Mouse (Mus musculus): ENCODE data around the gene Taf1b.

DNA sequence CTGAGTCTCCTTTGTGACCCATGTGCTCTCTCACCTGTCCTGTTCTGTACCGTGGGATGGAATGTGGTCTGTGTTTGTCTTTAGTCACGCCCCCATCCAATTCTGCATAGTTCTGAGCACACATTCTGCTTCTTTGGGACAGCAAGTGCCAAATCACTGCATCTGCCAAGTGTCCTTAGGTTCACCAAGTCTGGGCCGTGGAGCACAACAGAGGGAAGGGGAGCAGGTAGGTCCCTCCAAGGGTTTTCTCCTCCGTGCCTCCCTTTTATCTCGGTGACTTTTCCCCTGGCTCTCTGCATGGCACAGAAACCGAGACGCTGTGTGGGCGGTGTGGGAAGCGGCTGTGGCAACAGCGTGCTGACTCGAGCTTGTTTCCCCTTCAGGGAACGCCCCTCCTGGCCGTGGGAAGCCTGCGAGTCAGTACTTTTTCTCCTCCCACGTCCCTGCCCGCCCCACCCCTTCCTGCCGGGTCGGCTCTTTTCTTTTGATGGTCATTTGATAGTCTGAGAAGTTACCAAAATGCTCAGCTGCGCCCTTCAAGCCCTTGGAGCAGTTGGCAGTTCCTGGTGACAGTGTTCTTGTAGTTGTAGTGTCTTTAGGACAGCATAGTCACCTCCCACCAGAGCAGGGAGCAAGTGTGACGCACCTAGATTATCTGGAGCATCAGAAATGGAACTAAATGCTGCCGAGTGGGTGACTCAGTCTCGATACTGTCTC is 95.0 kb downstream of the Taf1b start:
- TF ChIP-seq POLR2A (IDR thresholded peaks at IDR 0.05; ENCODE audit: borderline replicate concordance, low read depth, low read length), result no peak
- no peak for TF ChIP-seq CTCF (IDR thresholded peaks at IDR 0.05; ENCODE audit: low read depth, low read length)

Measured in bone marrow macrophage, adult 2 months (primary cell).